Mouse (Mus musculus) CH12.LX (cell line): ENCODE results near the gene Map4k1. TPM values are rescaled to one million over a fixed set of nuclear protein-coding genes. Genes with fewer than 3 reads are reported as not detected.

Experiments
- DNase-seq: peaks from one replicate; pipeline ENCODE4 v3.0.0-alpha.2; 2013; ENCODE audit errors: extremely low read depth
- H3K27ac ChIP-seq: 2 replicates; pipeline ENCODE4 v1.5.1; 2012; ENCODE audit warnings: low read depth, mild to moderate bottlenecking, control low read depth, moderate library complexity; ENCODE audit not compliant: insufficient read depth
- H3K27me3 ChIP-seq: replicated peaks from 2 replicates; pipeline ENCODE3; 2012; ENCODE audit warnings: inconsistent platforms
- H3K36me3 ChIP-seq, 2 experiments: replicated peaks in 1 of 2; 2 replicates each; pipeline versions ENCODE3 to v1.6.1; 2012; ENCODE audit warnings: inconsistent platforms in 1 of 2, low read length in 1 of 2, mild to moderate bottlenecking in 1 of 2, mixed read lengths in 1 of 2, moderate library complexity in 1 of 2; ENCODE audit not compliant: control insufficient read depth in 1 of 2, insufficient read depth in 1 of 2
- H3K4me1 ChIP-seq, 2 experiments: 2 replicates each; pipeline ENCODE4 v1.6.1; 2012; ENCODE audit warnings: inconsistent platforms in 1 of 2, moderate library complexity in 1 of 2; ENCODE audit not compliant: insufficient read depth in 2 of 2, control insufficient read depth in 1 of 2
- H3K4me2 ChIP-seq: 2 replicates; pipeline ENCODE4 v1.6.1; 2012; ENCODE audit warnings: low read depth, mild to moderate bottlenecking, control low read depth; ENCODE audit not compliant: poor library complexity, insufficient read depth, severe bottlenecking
- H3K4me3 ChIP-seq, 3 experiments: fragments of 150-350 bp in 1 of 3; sonication (generic) in 1 of 3; replicated peaks in 1 of 3; 2 replicates each; pipeline versions ENCODE3 to v1.5.1; 2011 to 2012; ENCODE audit warnings: low read depth in 2 of 3, low read length in 2 of 3, mild to moderate bottlenecking in 2 of 3, moderate library complexity in 2 of 3, control low read depth in 1 of 3, improper control_type of control experiment in 1 of 3, inconsistent platforms in 1 of 3, mixed read lengths in 1 of 3; ENCODE audit not compliant: poor library complexity in 1 of 3
- H3K79me2 ChIP-seq: replicated peaks from 2 replicates; pipeline ENCODE4 v1.6.1; 2012; ENCODE audit warnings: mild to moderate bottlenecking, moderate library complexity; ENCODE audit not compliant: control insufficient read depth, poor library complexity, insufficient read depth, severe bottlenecking; ENCODE audit errors: extremely low read depth
- H3K9ac ChIP-seq: 2 replicates; pipeline ENCODE4 v1.6.1; 2012; ENCODE audit warnings: low read depth, mild to moderate bottlenecking, control low read depth, moderate library complexity; ENCODE audit not compliant: insufficient read depth
- H3K9me3 ChIP-seq: replicated peaks from 2 replicates; pipeline ENCODE3; 2012; ENCODE audit warnings: low read length, inconsistent platforms, mixed read lengths
- BHLHE40 ChIP-seq: IDR thresholded peaks from 2 replicates; pipeline ENCODE4 v1.6.1; 2011; ENCODE audit warnings: mild to moderate bottlenecking, low read depth, low read length, improper control_type of control experiment
- CHD1 ChIP-seq: IDR thresholded peaks from 2 replicates; pipeline ENCODE4 v1.6.1; 2012; ENCODE audit warnings: low read depth, low read length, improper control_type of control experiment, inconsistent platforms
- CHD2 ChIP-seq: IDR thresholded peaks from 2 replicates; pipeline ENCODE4 v1.6.1; 2011; ENCODE audit warnings: low read length, improper control_type of control experiment
- CTCF ChIP-seq, 2 experiments: IDR thresholded peaks in 1 of 2; conservative IDR thresholded peaks in 1 of 2; 2 replicates each; pipeline ENCODE4 v1.5.1; 2011 to 2012; ENCODE audit warnings: low read depth in 2 of 2, low read length in 2 of 2, improper control_type of control experiment in 1 of 2, inconsistent platforms in 1 of 2, mild to moderate bottlenecking in 1 of 2, moderate library complexity in 1 of 2
- E2F4 ChIP-seq: IDR thresholded peaks from 2 replicates; pipeline ENCODE4 v1.6.1; 2011; ENCODE audit warnings: low read depth, low read length, improper control_type of control experiment; ENCODE audit not compliant: insufficient replicate concordance
- EP300 ChIP-seq: IDR thresholded peaks from 2 replicates; pipeline ENCODE4 v1.6.1; 2011; ENCODE audit warnings: low read length, improper control_type of control experiment
- GABPA ChIP-seq: IDR thresholded peaks from 2 replicates; pipeline ENCODE4 v1.6.1; 2012; ENCODE audit warnings: low read depth, low read length, improper control_type of control experiment, inconsistent platforms; ENCODE audit not compliant: insufficient replicate concordance
- HCFC1 ChIP-seq: IDR thresholded peaks from 2 replicates; pipeline ENCODE4 v1.6.1; 2012; ENCODE audit warnings: low read depth, mild to moderate bottlenecking, inconsistent platforms, low read length, improper control_type of control experiment
- IRF4 ChIP-seq: IDR thresholded peaks from 2 replicates; pipeline ENCODE4 v1.6.1; 2014; ENCODE audit warnings: low read depth, mild to moderate bottlenecking, inconsistent platforms, low read length, improper control_type of control experiment
- JUN ChIP-seq: IDR thresholded peaks from 2 replicates; pipeline ENCODE4 v1.6.1; 2011; ENCODE audit warnings: low read depth, mild to moderate bottlenecking, low read length, improper control_type of control experiment, moderate library complexity; ENCODE audit not compliant: insufficient read depth
- JUND ChIP-seq: conservative IDR thresholded peaks from 2 replicates; pipeline ENCODE4 v1.6.1; 2011; ENCODE audit warnings: low read depth, low read length, improper control_type of control experiment
- MAZ ChIP-seq: IDR thresholded peaks from 2 replicates; pipeline ENCODE4 v1.6.1; 2012; ENCODE audit warnings: low read depth, mild to moderate bottlenecking, inconsistent platforms, low read length, improper control_type of control experiment, moderate library complexity
- MXI1 ChIP-seq: IDR thresholded peaks from 2 replicates; pipeline ENCODE4 v1.6.1; 2011; ENCODE audit warnings: mild to moderate bottlenecking, low read depth, low read length, improper control_type of control experiment
- MYC ChIP-seq: IDR thresholded peaks from 2 replicates; pipeline ENCODE4 v1.6.1; 2011; ENCODE audit warnings: low read depth, mild to moderate bottlenecking, improper control_type of control experiment, low read length
- NELFE ChIP-seq: IDR thresholded peaks from 2 replicates; pipeline ENCODE4 v1.6.1; 2011; ENCODE audit warnings: low read depth, low read length, improper control_type of control experiment
- NRF1 ChIP-seq: IDR thresholded peaks from 2 replicates; pipeline ENCODE4 v1.6.1; 2014; ENCODE audit warnings: low read depth, mild to moderate bottlenecking, inconsistent platforms, low read length, improper control_type of control experiment, moderate library complexity
- PAX5 ChIP-seq: IDR thresholded peaks from 2 replicates; pipeline ENCODE4 v1.6.1; 2012; ENCODE audit warnings: low read length, inconsistent platforms, mixed read lengths
- POLR2A ChIP-seq: IDR thresholded peaks from 2 replicates; pipeline ENCODE4 v1.6.1; 2011; ENCODE audit warnings: low read depth, mild to moderate bottlenecking, improper control_type of control experiment, low read length
- RAD21 ChIP-seq: IDR thresholded peaks from 2 replicates; pipeline ENCODE4 v1.6.1; 2011; ENCODE audit warnings: low read depth, mild to moderate bottlenecking, low read length, improper control_type of control experiment, moderate library complexity
- SIN3A ChIP-seq: IDR thresholded peaks from 2 replicates; pipeline ENCODE4 v1.6.1; 2012; ENCODE audit warnings: low read length, improper control_type of control experiment, inconsistent platforms
- SMC3 ChIP-seq: IDR thresholded peaks from 2 replicates; pipeline ENCODE4 v1.6.1; 2011; ENCODE audit warnings: low read depth, low read length, improper control_type of control experiment
- TCF12 ChIP-seq: IDR thresholded peaks from 2 replicates; pipeline ENCODE4 v1.6.1; 2014; ENCODE audit warnings: low read depth, mild to moderate bottlenecking, inconsistent platforms, low read length, improper control_type of control experiment
- UBTF ChIP-seq: IDR thresholded peaks from 2 replicates; pipeline ENCODE4 v1.6.1; 2012; ENCODE audit warnings: low read depth, mild to moderate bottlenecking, inconsistent platforms, low read length, improper control_type of control experiment, moderate library complexity
- USF2 ChIP-seq: conservative IDR thresholded peaks from 2 replicates; pipeline ENCODE4 v1.6.1; 2011; ENCODE audit warnings: low read depth, low read length, improper control_type of control experiment
- ZC3H11A ChIP-seq: IDR thresholded peaks from 2 replicates; pipeline ENCODE4 v1.6.1; 2012; ENCODE audit warnings: low read depth, mild to moderate bottlenecking, inconsistent platforms, low read length, improper control_type of control experiment
- dilution Hi-C: fragments of 300-500 bp; cut with MboI; formaldehyde crosslinking; loops from 2 replicates; pipeline ENCODE4 v1.14.3; 2020; ENCODE audit warnings: low sequenced_read_pairs; ENCODE audit not compliant: extremely low pct_unique_long_range_greater_than_20kb, extremely low pct_ligation_motif_present
- in situ Hi-C: fragments of 300-500 bp; cut with MboI; formaldehyde crosslinking; loops from 3 replicates; pipeline ENCODE4 v1.14.3; 2019; ENCODE audit warnings: low sequenced_read_pairs, low pct_ligation_motif_present, low pct_unique_long_range_greater_than_20kb, mixed read lengths
- polyA plus RNA-seq: library from polyadenylated mRNA; unstranded; fragments of >175 nt; gene quantifications from 2 replicates; pipeline ENCODE4 v1.2.1, GENCODE M21; 2012; ENCODE audit warnings: low read depth; ENCODE audit not compliant: insufficient read length
- total RNA-seq, 2 experiments: library from RNA; depleted of rRNA; stranded (reverse); fragments of 300-350 nt in 1 of 2; fragments of >200 nt in 1 of 2; gene quantifications; 2 replicates each; pipeline ENCODE4 v1.2.3; 2012 to 2014

Map4k1 gene
- total and polyA plus RNA-seq, 3 experiments, result 114 to 395 (median 183) TPM

DNA sequence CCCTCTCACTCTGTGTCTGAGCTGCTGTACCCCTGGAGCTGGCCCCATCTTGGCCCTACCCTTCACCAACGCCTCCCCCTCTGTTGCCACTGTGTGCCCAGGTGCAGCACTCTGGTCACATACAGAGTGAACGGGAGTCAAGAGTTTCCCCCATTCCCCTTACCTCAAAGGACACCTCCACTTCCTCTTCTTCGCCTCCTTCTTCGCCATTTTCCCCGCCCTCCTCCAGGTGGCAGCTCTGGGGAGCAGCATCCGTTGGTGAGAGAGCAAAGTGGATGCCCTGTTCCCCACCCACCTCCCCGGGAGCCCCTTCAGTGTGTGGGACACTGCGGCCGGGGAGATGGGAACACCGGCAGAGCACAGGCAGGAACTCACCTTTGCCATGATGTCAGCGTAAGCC, 66.8 kb downstream of the Map4k1 start:
- Histone ChIP-seq H3K27me3 (peaks cover 12% of the 10 kb centered on the region), H3K4me1 (peaks cover 3 to 18% of the 10 kb centered on the region in 2 experiments; a peak in 3 of 4 replicates), H3K9ac (no peak overlapping the region), H3K9me3 (no peaks in the 10 kb centered on the region), H3K36me3 (peaks cover 0 to 5% of the 10 kb centered on the region in 2 experiments), H3K79me2 (no peaks in the 10 kb centered on the region), H3K4me2 (no peak overlapping the region), H3K4me3 (no peak overlapping the region), H3K27ac (no peak overlapping the region)
- no peak for DNase-seq
- TF ChIP-seq JUND (no peak), SIN3A (no peak), NRF1 (no peak), GABPA (no peak), MYC (no peak), CHD2 (no peak), MAZ (no peak), CTCF (conservative IDR thresholded peaks at IDR 0.05 in 1 of 2, IDR thresholded peaks at IDR 0.05 in 1 of 2; ENCODE audit: low read depth in 2 of 2, low read length in 2 of 2) (no peak), UBTF (no peak), POLR2A (no peak), E2F4 (no peak), MXI1 (no peak), USF2 (no peak), EP300 (no peak), BHLHE40 (no peak), CHD1 (no peak), TCF12 (no peak), PAX5 (no peak), ZC3H11A (no peak), IRF4 (no peak)
- in situ Hi-C loops (loop anchor here (25.0 kb wide), 1 partner anchor 261 kb away; the partner anchor contains the start of gene Rinl), dilution Hi-C loops (no loop called here)

DNA sequence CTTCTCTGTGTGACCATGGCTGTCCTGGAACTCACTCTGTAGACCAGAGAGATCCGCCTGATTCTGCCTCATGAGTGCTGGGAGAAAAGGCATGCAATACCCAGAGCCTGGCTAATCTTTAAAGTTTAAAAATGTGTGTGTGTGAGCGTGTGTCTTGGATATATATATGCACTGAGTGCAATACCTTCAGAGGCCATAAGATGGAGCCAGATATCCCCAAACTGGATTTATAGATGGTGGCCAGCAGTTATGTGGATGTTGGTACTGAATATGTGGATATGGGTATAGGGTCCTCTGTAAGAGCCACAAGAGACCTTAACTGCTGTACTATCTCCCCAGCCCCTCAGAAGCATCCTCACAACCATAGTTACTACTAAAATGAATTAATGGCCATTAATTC, 68.9 kb downstream of the Map4k1 start:
- H3K9ac ChIP-seq, result no peak overlapping the region
- no peak for TF ChIP-seq MAZ
- TF ChIP-seq BHLHE40, result no peak
- TF ChIP-seq SMC3, result peak; percentile 79
- TF ChIP-seq EP300, result no peak
- TF ChIP-seq ZC3H11A, result peak; percentile 28; the same call in 1 of the 2 replicates
- no peak for TF ChIP-seq HCFC1
- no peak for TF ChIP-seq TCF12
- TF ChIP-seq GABPA, result no peak
- TF ChIP-seq JUN, result no peak
- TF ChIP-seq MXI1, result no peak
- peak; percentile 79 to 90; a peak in 3 of 4 replicates for TF ChIP-seq CTCF (conservative IDR thresholded peaks at IDR 0.05 in 1 of 2, IDR thresholded peaks at IDR 0.05 in 1 of 2; ENCODE audit: low read depth in 2 of 2, low read length in 2 of 2)
- TF ChIP-seq NELFE, result no peak
- TF ChIP-seq UBTF, result no peak
- TF ChIP-seq POLR2A, result no peak
- peak; percentile 87 for TF ChIP-seq RAD21
- no peaks in the 10 kb centered on the region for H3K9me3 ChIP-seq
- DNase-seq, result peak; percentile 66
- H3K79me2 ChIP-seq, result no peaks in the 10 kb centered on the region
- no peak overlapping the region for H3K4me3 ChIP-seq
- H3K4me2 ChIP-seq, result no peak overlapping the region
- dilution Hi-C loops (no loop called here), in situ Hi-C loops (loop anchor here (5.0 to 25.0 kb wide), 2 partner anchors 242 to 462 kb away; partner anchors contain the start of gene Sipa1l3)
- peaks cover 32% of the 10 kb centered on the region for H3K27me3 ChIP-seq
- peaks cover 0 to 4% of the 10 kb centered on the region in 2 experiments for H3K36me3 ChIP-seq
- H3K4me1 ChIP-seq, result peaks cover 3 to 16% of the 10 kb centered on the region in 2 experiments; a peak in 3 of 4 replicates
- H3K27ac ChIP-seq, result no peak overlapping the region
